Comparison of ENCODE assay signal across 20 mouse cellular contexts in genomic region chr11:31480225-31481056, GRCm38 (mm10).
DNase-seq lines count a peak whose midpoint lies in the region; ATAC-seq and TF ChIP-seq lines count a peak whose summit lies in the region.
"Had no signal": no experiment of that assay in that cellular context is flagged by ENCODE, and none has a peak within 500 bp of the region (broad histone marks: within the 10 kb centered on the region; RNA-seq: fewer than 3 reads in every experiment).

No protein-coding gene starts in this region.

- TF ChIP-seq EP300 in lung, postnatal 0 days (IDR thresholded peaks at IDR 0.05), result no peak

- 0 out of 2 replicates have a peak, but pooled peaks cover 2% of the 10 kb centered on the region for H3K4me1 ChIP-seq in intestine, embryonic 16.5 days (ENCODE audit: control insufficient read depth, insufficient read depth, low read length)
- no peaks in the 10 kb centered on the region for H3K4me1 ChIP-seq in intestine, embryonic 15.5 days (replicated peaks)
- H3K4me1 ChIP-seq in lung, postnatal 0 days (ENCODE audit: insufficient read depth, low read depth, low read length), result no peaks in the 10 kb centered on the region
- H3K4me1 ChIP-seq: embryonic facial prominence, embryonic 13.5 days; heart, embryonic 10.5 days; limb, embryonic 15.5 days; midbrain, embryonic 12.5 days had no signal

- no peaks in the 10 kb centered on the region for H3K27me3 ChIP-seq in intestine, embryonic 16.5 days (replicated peaks; ENCODE audit: control insufficient read depth, insufficient read depth, low read length)
- H3K27me3 ChIP-seq in intestine, embryonic 15.5 days (replicated peaks), result no peaks in the 10 kb centered on the region
- H3K27me3 ChIP-seq in lung, postnatal 0 days (replicated peaks; ENCODE audit: insufficient read depth, low read length), result no peaks in the 10 kb centered on the region
- H3K27me3 ChIP-seq: embryonic facial prominence, embryonic 13.5 days; limb, embryonic 15.5 days; midbrain, embryonic 12.5 days had no signal

- H3K9ac ChIP-seq in intestine, embryonic 16.5 days (ENCODE audit: low read depth, low read length), result no peak overlapping the region
- H3K9ac ChIP-seq in intestine, embryonic 15.5 days, result no peak overlapping the region
- H3K9ac ChIP-seq in lung, postnatal 0 days (replicated peaks; ENCODE audit: low read depth), result no peak overlapping the region
- H3K9ac ChIP-seq: embryonic facial prominence, embryonic 13.5 days; limb, embryonic 15.5 days; liver, embryonic 14.5 days; midbrain, embryonic 12.5 days had no signal

- H3K4me2 ChIP-seq in intestine, embryonic 16.5 days (ENCODE audit: low read depth, low read length), result no peak overlapping the region
- H3K4me2 ChIP-seq in intestine, embryonic 15.5 days (replicated peaks), result no peak overlapping the region
- H3K4me2 ChIP-seq in lung, postnatal 0 days (replicated peaks; ENCODE audit: low read depth, low read length), result no peak overlapping the region
- H3K4me2 ChIP-seq: embryonic facial prominence, embryonic 13.5 days; limb, embryonic 15.5 days; midbrain, embryonic 12.5 days had no signal

- no peaks in the 10 kb centered on the region for H3K9me3 ChIP-seq in intestine, embryonic 16.5 days (ENCODE audit: control insufficient read depth, low read length)
- H3K9me3 ChIP-seq in intestine, embryonic 15.5 days, result no peaks in the 10 kb centered on the region
- H3K9me3 ChIP-seq in lung, postnatal 0 days (ENCODE audit: low read length), result no peaks in the 10 kb centered on the region
- H3K9me3 ChIP-seq: embryonic facial prominence, embryonic 13.5 days; heart, embryonic 10.5 days; limb, embryonic 15.5 days; midbrain, embryonic 12.5 days had no signal

- H3K27ac ChIP-seq in intestine, embryonic 16.5 days (ENCODE audit: low read length), result no peak overlapping the region
- no peak overlapping the region for H3K27ac ChIP-seq in intestine, embryonic 15.5 days
- H3K27ac ChIP-seq in lung, postnatal 0 days (ENCODE audit: low read length), result no peak overlapping the region
- H3K27ac ChIP-seq: embryonic facial prominence, embryonic 13.5 days; gastrocnemius, adult 2 months; heart, embryonic 10.5 days; limb, embryonic 15.5 days; liver, embryonic 14.5 days; midbrain, embryonic 12.5 days had no signal

- ATAC-seq in intestine, embryonic 16.5 days, result 0 out of 2 replicates have a peak, but pooled peaks have one; percentile 26
- ATAC-seq in intestine, embryonic 15.5 days, result no peak
- peak; percentile 57 for ATAC-seq in lung, postnatal 0 days
- peak; percentile 29; the same call in 1 of the 2 replicates for ATAC-seq in megakaryocyte progenitor cell, adult 5-6 weeks (replicated peaks; ENCODE audit: poor library complexity)
- ATAC-seq: CD4-positive, CD25-positive, alpha-beta regulatory T cell, adult 4 months had no signal

- WGBS in intestine, embryonic 16.5 days, result 50% methylated on average over 5 of the region's 5 CpGs
- 33% methylated on average over 5 of the region's 5 CpGs for WGBS in intestine, embryonic 15.5 days
- 40% methylated on average over 5 of the region's 5 CpGs for WGBS in lung, postnatal 0 days

- no peaks in the 10 kb centered on the region for H3K36me3 ChIP-seq in intestine, embryonic 16.5 days (ENCODE audit: control insufficient read depth, insufficient read depth, low read length)
- no peaks in the 10 kb centered on the region for H3K36me3 ChIP-seq in intestine, embryonic 15.5 days
- H3K36me3 ChIP-seq in lung, postnatal 0 days (ENCODE audit: insufficient read depth, low read length), result no peaks in the 10 kb centered on the region
- H3K36me3 ChIP-seq: embryonic facial prominence, embryonic 13.5 days; heart, embryonic 10.5 days; limb, embryonic 15.5 days; midbrain, embryonic 12.5 days had no signal

- H3K4me3 ChIP-seq in intestine, embryonic 16.5 days (ENCODE audit: low read length), result no peak overlapping the region
- H3K4me3 ChIP-seq in intestine, embryonic 15.5 days (replicated peaks), result no peak overlapping the region
- no peak overlapping the region for H3K4me3 ChIP-seq in lung, postnatal 0 days (ENCODE audit: low read depth, low read length)
- H3K4me3 ChIP-seq: embryonic facial prominence, embryonic 13.5 days; erythroblast, embryonic 14.5 days; gastrocnemius, adult 2 months; heart, embryonic 10.5 days; limb, embryonic 15.5 days; midbrain, embryonic 12.5 days had no signal

- peak; percentile 2 to 7 for DNase-seq in cerebellum, postnatal 36 days
- no peak for DNase-seq in cerebellum, adult 11 months
- no peak for DNase-seq in lung, postnatal 0 days (ENCODE audit: low spot score)
- DNase-seq in lung, adult 18-20 months, result no peak
- DNase-seq: adrenal gland, postnatal 14 days; cerebellum, adult 9-11 months; embryo, embryonic 11 days; gastrocnemius, adult 2 months; kidney, adult 11 months; layer of hippocampus, adult 9-11 months had no signal

- no peak for TF ChIP-seq CTCF in lung, postnatal 0 days (IDR thresholded peaks at IDR 0.05)

Comparison
In these comparisons a context has a peak if more than half of its experiments do, and no peak if none do; other contexts are left out.
1. DNase-seq: peak in cerebellum, postnatal 36 days (2 of 2); none in cerebellum, adult 11 months (single experiment), lung, postnatal 0 days (single experiment) and lung, adult 18-20 months (0 of 2).